Mouse (Mus musculus): ENCODE data around the gene Aida. TPM values are rescaled to one million over a fixed set of nuclear protein-coding genes. Genes with fewer than 3 reads are reported as not detected.

The Aida gene
- polyA plus RNA-seq, 1 experiment from 2014 or later, result 25.2 TPM

- Histone ChIP-seq H3K27ac (ENCODE audit: low read depth) (no peak overlapping the region), H3K9ac (no peak overlapping the region), H3K36me3 (ENCODE audit: insufficient read depth) (no peaks in the 10 kb centered on the region), H3K4me2 (no peak overlapping the region), H3K4me1 (ENCODE audit: insufficient read depth) (no peaks in the 10 kb centered on the region), H3K4me3 (ENCODE audit: low read depth, low read length) (no peak overlapping the region), H3K9me3 (ENCODE audit: low read depth, low read length) (no peaks in the 10 kb centered on the region), H3K27me3 (ENCODE audit: insufficient read depth, low read length) (no peaks in the 10 kb centered on the region)
- TF ChIP-seq CTCF (IDR thresholded peaks at IDR 0.05; ENCODE audit: low read depth), result no peak
- 60% methylated on average over 6 of the region's 6 CpGs for WGBS
- no peak for ATAC-seq (ENCODE audit: insufficient read depth)
- no peak for DNase-seq
Measured at GRCm38 (mm10) chr1:183267666-183268065, 28.7 kb upstream of the Aida start.

- Histone ChIP-seq H3K9me3 (ENCODE audit: low read depth, low read length) (no peaks in the 10 kb centered on the region), H3K4me2 (no peak overlapping the region), H3K4me3 (ENCODE audit: low read depth, low read length) (no peak overlapping the region), H3K9ac (no peak overlapping the region), H3K36me3 (ENCODE audit: insufficient read depth) (peaks cover 13% of the 10 kb centered on the region; the same call in 1 of the 2 replicates), H3K27me3 (ENCODE audit: insufficient read depth, low read length) (no peaks in the 10 kb centered on the region), H3K27ac (ENCODE audit: low read depth) (no peak overlapping the region), H3K4me1 (ENCODE audit: insufficient read depth) (no peaks in the 10 kb centered on the region)
- whole genome bisulfite sequencing, result 55% methylated on average over 10 of the region's 10 CpGs
- peak; percentile 59 for TF ChIP-seq CTCF (IDR thresholded peaks at IDR 0.05; ENCODE audit: low read depth)
- no peak for ATAC-seq (ENCODE audit: insufficient read depth)
- peak; percentile 78 for DNase-seq
Measured at GRCm38 (mm10) chr1:183272867-183273818, 23.2 kb upstream of the Aida start.

GRCm38 (mm10) chr1:183274385-183274784 is 22.0 kb upstream of the Aida start:
- Histone ChIP-seq H3K9me3 (ENCODE audit: low read depth, low read length) (no peaks in the 10 kb centered on the region), H3K27ac (ENCODE audit: low read depth) (no peak overlapping the region), H3K4me3 (ENCODE audit: low read depth, low read length) (no peak overlapping the region), H3K36me3 (ENCODE audit: insufficient read depth) (peaks cover 23% of the 10 kb centered on the region), H3K9ac (no peak overlapping the region), H3K4me1 (ENCODE audit: insufficient read depth) (no peaks in the 10 kb centered on the region), H3K27me3 (ENCODE audit: insufficient read depth, low read length) (no peaks in the 10 kb centered on the region), H3K4me2 (no peak overlapping the region)
- DNase-seq (no peak), ATAC-seq (ENCODE audit: insufficient read depth) (no peak)
- no peak for TF ChIP-seq CTCF (IDR thresholded peaks at IDR 0.05; ENCODE audit: low read depth)
- WGBS, result 57% methylated on average over 3 of the region's 3 CpGs

GRCm38 (mm10) chr1:183275763-183276162 is 20.6 kb upstream of the Aida start:
- 58% methylated on average over 5 of the region's 5 CpGs for WGBS
- no peak for TF ChIP-seq CTCF (IDR thresholded peaks at IDR 0.05; ENCODE audit: low read depth)
- Histone ChIP-seq H3K27ac (ENCODE audit: low read depth) (no peak overlapping the region), H3K4me2 (no peak overlapping the region), H3K4me1 (ENCODE audit: insufficient read depth) (no peaks in the 10 kb centered on the region), H3K9me3 (ENCODE audit: low read depth, low read length) (no peaks in the 10 kb centered on the region), H3K4me3 (ENCODE audit: low read depth, low read length) (no peak overlapping the region), H3K9ac (no peak overlapping the region), H3K27me3 (ENCODE audit: insufficient read depth, low read length) (no peaks in the 10 kb centered on the region), H3K36me3 (ENCODE audit: insufficient read depth) (peaks cover 30% of the 10 kb centered on the region)
- no peak for ATAC-seq (ENCODE audit: insufficient read depth)
- DNase-seq, result no peak

GRCm38 (mm10) chr1:183288351-183288750 is 8.0 kb upstream of the Aida start:
- Histone ChIP-seq H3K36me3 (ENCODE audit: insufficient read depth) (peaks cover 88% of the 10 kb centered on the region), H3K9ac (no peak overlapping the region), H3K27ac (ENCODE audit: low read depth) (no peak overlapping the region), H3K4me3 (ENCODE audit: low read depth, low read length) (no peak overlapping the region), H3K4me1 (ENCODE audit: insufficient read depth) (no peaks in the 10 kb centered on the region), H3K4me2 (no peak overlapping the region), H3K9me3 (ENCODE audit: low read depth, low read length) (no peaks in the 10 kb centered on the region), H3K27me3 (ENCODE audit: insufficient read depth, low read length) (no peaks in the 10 kb centered on the region)
- ATAC-seq (ENCODE audit: insufficient read depth), result no peak
- WGBS, result 88% methylated on average over 3 of the region's 3 CpGs
- DNase-seq, result no peak
- TF ChIP-seq CTCF (IDR thresholded peaks at IDR 0.05; ENCODE audit: low read depth), result no peak

- 94% methylated on average over 4 of the region's 4 CpGs for WGBS
- Histone ChIP-seq H3K36me3 (ENCODE audit: insufficient read depth) (peaks cover 84% of the 10 kb centered on the region), H3K9me3 (ENCODE audit: low read depth, low read length) (no peaks in the 10 kb centered on the region)
Measured at GRCm38 (mm10) chr1:183289576-183289975, 6.8 kb upstream of the Aida start.

GRCm38 (mm10) chr1:183296877-183297383 is 540 bp downstream of the Aida start, which contains the start of gene Brox:
TSS of gene Brox (minus strand) at chr1:183297269.
- Histone ChIP-seq H3K27me3 (ENCODE audit: insufficient read depth, low read length) (no peaks in the 10 kb centered on the region), H3K36me3 (ENCODE audit: insufficient read depth) (peaks cover 17% of the 10 kb centered on the region), H3K27ac (ENCODE audit: low read depth) (peak within 1 kb of the TSS; percentile 38; the same call in 1 of the 2 replicates), H3K4me3 (ENCODE audit: low read depth, low read length) (peak within 1 kb of the TSS; percentile 48), H3K4me2 (peak within 1 kb of the TSS; percentile 59), H3K9me3 (ENCODE audit: low read depth, low read length) (no peaks in the 10 kb centered on the region), H3K9ac (peak within 1 kb of the TSS; percentile 46), H3K4me1 (ENCODE audit: insufficient read depth) (no peaks in the 10 kb centered on the region)
- under 1% methylated on average over 39 of the region's 39 CpGs for WGBS
- TF ChIP-seq CTCF (IDR thresholded peaks at IDR 0.05; ENCODE audit: low read depth), result no peak
- peak; percentile 95 for DNase-seq
- peak; percentile 93 for ATAC-seq (ENCODE audit: insufficient read depth)

More at GRCm38 (mm10) chr1:183289576-183289975, 6.8 kb upstream of the Aida start:
- DNase-seq (no peak), ATAC-seq (ENCODE audit: insufficient read depth) (no peak)
- Histone ChIP-seq H3K27ac (ENCODE audit: low read depth) (no peak overlapping the region), H3K4me3 (ENCODE audit: low read depth, low read length) (no peak overlapping the region), H3K4me1 (ENCODE audit: insufficient read depth) (no peaks in the 10 kb centered on the region), H3K4me2 (no peak overlapping the region), H3K27me3 (ENCODE audit: insufficient read depth, low read length) (no peaks in the 10 kb centered on the region), H3K9ac (no peak overlapping the region)
- TF ChIP-seq CTCF (IDR thresholded peaks at IDR 0.05; ENCODE audit: low read depth), result no peak

Measured in lung, embryonic 14.5 days (tissue).